Mouse (Mus musculus): ENCODE measurements at regions not wholly inside any gene's neighbourhood (a gene's known extent, or its start where the extent isn't known, plus 50 kb on each side); places are given as distances from the start of the nearest gene placed in this dataset.

DNA sequence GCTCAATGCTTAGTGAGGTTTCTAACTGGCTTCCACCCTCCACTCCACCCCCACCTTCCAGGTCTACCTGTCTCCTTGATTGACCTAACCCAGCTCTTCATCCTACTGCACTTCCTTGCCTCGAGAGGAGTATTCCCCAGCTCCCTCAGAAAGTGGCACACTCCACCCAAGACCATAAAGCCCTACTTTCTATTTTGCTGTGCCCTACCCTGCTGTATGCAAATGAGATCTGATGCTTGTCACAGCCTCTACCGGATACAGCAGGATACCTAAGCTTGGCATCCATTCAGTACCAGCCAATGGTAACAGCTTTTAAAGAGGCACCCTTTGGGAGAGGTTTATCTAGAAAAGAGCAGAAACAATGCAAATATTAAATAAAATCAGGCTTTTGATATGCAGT is 92.1 kb upstream of the Rreb1 start:
- in situ Hi-C loops (cut with MboI, MseI) = no loop called here

- in situ Hi-C loops (cut with MboI, MseI) = no loop called here
Observed at GRCm38 (mm10) chr13:37689127-37689777, 88.9 kb upstream of the Rreb1 start.

GRCm38 (mm10) chr13:37691855-37692445 is 86.2 kb upstream of the Rreb1 start:
- in situ Hi-C loops (cut with MboI, MseI) = no loop called here

GRCm38 (mm10) chr13:37693617-37694016 is 84.6 kb upstream of the Rreb1 start:
- in situ Hi-C loops (cut with MboI, MseI) = no loop called here

- in situ Hi-C loops (cut with MboI, MseI) = no loop called here
Observed at GRCm38 (mm10) chr13:37704475-37704874, 73.7 kb upstream of the Rreb1 start.

DNA sequence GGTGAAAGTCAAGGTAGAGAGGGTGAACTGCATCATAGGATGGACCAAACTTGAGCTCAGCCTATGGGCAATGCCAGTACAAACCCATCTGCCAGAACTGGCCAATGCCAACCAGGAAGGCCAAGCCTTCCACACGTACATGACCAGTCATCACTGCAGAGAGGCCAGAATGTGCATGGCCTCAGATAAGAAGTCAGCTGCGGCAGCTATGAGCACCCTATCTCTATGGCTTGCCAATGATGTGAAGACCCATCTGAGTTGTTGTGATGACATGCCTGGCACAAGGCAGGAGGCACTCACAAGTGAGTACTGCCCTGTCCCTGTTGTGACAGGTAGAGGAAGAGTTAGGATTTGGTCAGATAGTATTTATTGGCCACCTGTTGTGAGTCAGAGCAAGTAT is 72.7 kb upstream of the Rreb1 start:
- in situ Hi-C loops (cut with MboI, MseI) = no loop called here

GRCm38 (mm10) chr13:37710913-37711312 is 67.3 kb upstream of the Rreb1 start:
- in situ Hi-C loops (cut with MboI, MseI) = no loop called here

DNA sequence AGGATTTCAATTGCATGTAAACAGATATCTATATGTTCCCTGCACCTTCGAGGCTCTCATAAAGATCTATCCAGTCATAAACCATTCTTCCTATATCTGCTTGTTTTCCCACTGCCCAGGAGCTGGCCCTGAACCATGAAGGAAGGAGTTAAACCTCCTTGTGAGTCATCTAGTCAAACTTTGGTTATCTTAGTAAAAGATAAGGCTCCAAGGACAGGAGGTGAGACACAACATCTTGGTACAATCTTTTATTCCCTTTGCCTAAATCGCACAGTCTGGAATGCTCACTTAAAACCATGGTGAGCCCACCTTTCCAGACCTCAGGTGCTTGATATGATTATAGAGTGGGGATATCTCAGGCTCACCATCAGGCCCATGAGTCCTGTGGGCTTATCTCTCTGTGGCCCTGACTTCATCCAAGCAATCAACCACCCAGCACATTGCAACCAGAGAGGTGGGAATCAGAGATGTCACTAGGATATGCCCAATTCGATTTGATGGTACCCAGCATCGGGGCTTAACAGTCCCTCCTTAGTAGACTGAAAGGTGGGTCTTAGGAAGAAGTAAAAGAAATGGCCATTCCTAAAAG is 65.2 kb upstream of the Rreb1 start:
- in situ Hi-C loops (cut with MboI, MseI) = no loop called here

GRCm38 (mm10) chr13:37715058-37715712 is 63.0 kb upstream of the Rreb1 start:
- in situ Hi-C loops (cut with MboI, MseI) = no loop called here

GRCm38 (mm10) chr13:37715770-37716693 is 62.2 kb upstream of the Rreb1 start:
- in situ Hi-C loops (cut with MboI, MseI) = no loop called here

- in situ Hi-C loops (cut with MboI, MseI) = no loop called here
Observed at GRCm38 (mm10) chr13:37717793-37718192, 60.4 kb upstream of the Rreb1 start.

DNA sequence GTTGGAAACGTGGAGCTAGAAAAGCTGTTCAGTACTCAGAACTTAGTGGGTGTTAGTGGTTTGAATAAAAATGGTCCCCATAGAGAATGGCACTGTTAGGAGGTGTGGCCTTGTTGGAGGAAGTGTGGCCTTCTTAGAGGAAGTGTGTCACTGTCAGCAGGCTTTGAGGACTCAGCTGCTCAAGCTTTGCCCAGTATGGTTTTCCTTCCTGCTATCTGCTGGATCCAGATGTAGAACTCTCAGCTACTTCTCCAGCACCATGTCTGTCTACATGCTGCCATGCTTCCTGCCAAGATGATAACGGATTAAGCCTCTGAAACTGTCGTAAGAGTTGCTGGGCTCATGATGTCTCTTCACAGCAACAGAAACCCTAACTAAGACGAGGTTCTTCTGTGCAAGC is 59.8 kb upstream of the Rreb1 start:
- in situ Hi-C loops (cut with MboI, MseI) = no loop called here
